ENCODE assay signal across 9 mouse cellular contexts in the genomic region with DNA sequence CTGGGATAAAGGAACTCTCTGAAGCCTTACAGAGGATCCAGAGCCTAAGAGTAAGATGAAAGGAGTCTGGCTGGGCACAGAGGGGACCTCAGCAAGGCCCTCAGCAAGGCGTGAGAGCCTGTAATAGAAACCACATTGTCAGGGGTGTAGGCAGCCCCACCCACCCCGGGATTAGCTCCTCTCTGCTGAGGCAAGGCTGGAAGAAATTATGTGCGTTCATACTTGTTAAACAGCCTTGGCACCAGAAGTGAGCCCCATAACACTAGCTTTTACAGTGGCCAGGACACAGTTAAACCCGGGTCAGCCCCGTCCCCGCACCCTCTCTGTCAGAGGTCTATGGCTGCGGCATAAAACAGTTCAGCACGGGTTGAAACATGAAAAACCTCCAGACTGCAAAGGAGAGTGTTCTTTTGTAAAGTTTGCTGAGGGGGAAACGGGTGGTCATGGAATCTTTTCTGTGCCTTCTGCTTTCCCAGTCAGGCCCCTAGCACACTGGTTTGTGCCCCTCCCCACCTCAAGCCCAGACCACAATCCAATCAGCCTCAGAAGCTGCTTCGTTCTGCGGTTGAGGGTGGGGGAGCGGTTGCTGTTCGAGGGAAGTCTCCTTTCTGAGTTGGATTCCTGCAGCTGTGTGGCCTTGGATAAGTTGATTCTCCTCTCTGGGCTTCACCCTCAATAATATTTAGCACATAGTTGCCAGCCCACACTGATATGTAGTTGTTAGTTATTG.
DNase-seq lines count a peak whose midpoint lies in the region; ATAC-seq and TF ChIP-seq lines count a peak whose summit lies in the region.
"Had no signal": no experiment of that assay in that cellular context is flagged by ENCODE, and none has a peak within 500 bp of the region (broad histone marks: within the 10 kb centered on the region; RNA-seq: fewer than 3 reads in every experiment).

No protein-coding gene starts in this region.

- TF ChIP-seq CTCF in kidney, postnatal 0 days (IDR thresholded peaks at IDR 0.05; ENCODE audit: low read depth) = no peak

- no peak for DNase-seq in forebrain, embryonic 11.5 days (ENCODE audit: low spot score)
- DNase-seq in kidney, postnatal 0 days (ENCODE audit: low spot score) = peak; percentile 22
- no peak for DNase-seq in kidney, adult 11 months
- no peak for DNase-seq in right cerebral cortex, postnatal 4 days
- no peak for DNase-seq in layer of hippocampus, postnatal 25 days (ENCODE audit: extremely low spot score in 1 of 2, low spot score in 1 of 2)

- ATAC-seq in forebrain, embryonic 11.5 days (replicated peaks; ENCODE audit: low FRiP score) = no peak
- ATAC-seq in forebrain, embryonic 15.5 days (replicated peaks) = no peak
- no peak for ATAC-seq in kidney, postnatal 0 days (replicated peaks; ENCODE audit: low FRiP score, low read depth)
- ATAC-seq in common myeloid progenitor, adult 5-6 weeks (replicated peaks; ENCODE audit: low read depth, poor library complexity, severe bottlenecking) = peak; percentile 91
- ATAC-seq in limb, embryonic 13.5 days (ENCODE audit: low FRiP score, low read depth) = peak; percentile 81

- WGBS in forebrain, embryonic 11.5 days = 5% methylated on average over 13 of the region's 13 CpGs
- WGBS in forebrain, embryonic 15.5 days = 11% methylated on average over 13 of the region's 13 CpGs
- WGBS in kidney, postnatal 0 days = 20% methylated on average over 13 of the region's 13 CpGs
- WGBS in limb, embryonic 13.5 days = 3% methylated on average over 13 of the region's 13 CpGs

- no peaks in the 10 kb centered on the region for H3K36me3 ChIP-seq in forebrain, embryonic 11.5 days (ENCODE audit: control insufficient read depth, insufficient read depth, low read length)
- no peaks in the 10 kb centered on the region for H3K36me3 ChIP-seq in forebrain, embryonic 15.5 days
- no peaks in the 10 kb centered on the region for H3K36me3 ChIP-seq in kidney, postnatal 0 days (ENCODE audit: insufficient read depth, low read length)
- H3K36me3 ChIP-seq in limb, embryonic 13.5 days = no peaks in the 10 kb centered on the region
- H3K36me3 ChIP-seq: heart, embryonic 13.5 days had no signal

- H3K9me3 ChIP-seq in forebrain, embryonic 11.5 days (ENCODE audit: control insufficient read depth, low read length) = no peaks in the 10 kb centered on the region
- H3K9me3 ChIP-seq in forebrain, embryonic 15.5 days = no peaks in the 10 kb centered on the region
- no peaks in the 10 kb centered on the region for H3K9me3 ChIP-seq in kidney, postnatal 0 days (replicated peaks; ENCODE audit: low read length)
- no peaks in the 10 kb centered on the region for H3K9me3 ChIP-seq in limb, embryonic 13.5 days
- H3K9me3 ChIP-seq: heart, embryonic 13.5 days had no signal

- peak overlapping the region; percentile 26; the same call in 1 of the 2 replicates for H3K4me2 ChIP-seq in forebrain, embryonic 11.5 days (ENCODE audit: low read depth, low read length, severe bottlenecking)
- H3K4me2 ChIP-seq in forebrain, embryonic 15.5 days (replicated peaks) = no peak overlapping the region
- H3K4me2 ChIP-seq in kidney, postnatal 0 days (ENCODE audit: low read length) = no peak overlapping the region
- peak overlapping the region; percentile 51 for H3K4me2 ChIP-seq in limb, embryonic 13.5 days (replicated peaks)
- H3K4me2 ChIP-seq: heart, embryonic 13.5 days had no signal

- H3K27me3 ChIP-seq in forebrain, embryonic 11.5 days (ENCODE audit: control insufficient read depth, insufficient read depth, low read length) = peaks cover 3% of the 10 kb centered on the region; the same call in 1 of the 2 replicates
- no peaks in the 10 kb centered on the region for H3K27me3 ChIP-seq in forebrain, embryonic 15.5 days
- H3K27me3 ChIP-seq in kidney, postnatal 0 days (ENCODE audit: insufficient read depth, low read length) = no peaks in the 10 kb centered on the region
- peaks cover 22% of the 10 kb centered on the region for H3K27me3 ChIP-seq in limb, embryonic 13.5 days

- peak overlapping the region; percentile 25; the same call in 1 of the 2 replicates for H3K27ac ChIP-seq in forebrain, embryonic 11.5 days (ENCODE audit: low read depth, low read length)
- no peak overlapping the region for H3K27ac ChIP-seq in forebrain, embryonic 15.5 days (replicated peaks)
- no peak overlapping the region for H3K27ac ChIP-seq in kidney, postnatal 0 days
- peak overlapping the region; percentile 85 for H3K27ac ChIP-seq in limb, embryonic 13.5 days
- H3K27ac ChIP-seq: heart, embryonic 13.5 days had no signal

- no peak overlapping the region for H3K4me3 ChIP-seq in forebrain, embryonic 11.5 days (ENCODE audit: low read depth, low read length)
- no peak overlapping the region for H3K4me3 ChIP-seq in forebrain, embryonic 15.5 days
- H3K4me3 ChIP-seq in kidney, postnatal 0 days (replicated peaks; ENCODE audit: low read depth, low read length) = no peak overlapping the region
- H3K4me3 ChIP-seq in limb, embryonic 13.5 days = no peak overlapping the region
- H3K4me3 ChIP-seq: heart, embryonic 13.5 days had no signal

- H3K9ac ChIP-seq in forebrain, embryonic 11.5 days (ENCODE audit: low read length) = no peak overlapping the region
- no peak overlapping the region for H3K9ac ChIP-seq in forebrain, embryonic 15.5 days (replicated peaks)
- H3K9ac ChIP-seq in kidney, postnatal 0 days (ENCODE audit: low read depth, low read length) = no peak overlapping the region
- H3K9ac ChIP-seq in limb, embryonic 13.5 days = peak overlapping the region; percentile 19
- H3K9ac ChIP-seq: heart, embryonic 13.5 days had no signal

- H3K4me1 ChIP-seq in forebrain, embryonic 11.5 days (replicated peaks; ENCODE audit: control insufficient read depth, insufficient read depth, low read length) = peaks cover 28% of the 10 kb centered on the region
- peaks cover 48% of the 10 kb centered on the region for H3K4me1 ChIP-seq in forebrain, embryonic 15.5 days
- H3K4me1 ChIP-seq in kidney, postnatal 0 days (replicated peaks; ENCODE audit: insufficient read depth, low read length) = peaks cover 23% of the 10 kb centered on the region
- peaks cover 92% of the 10 kb centered on the region for H3K4me1 ChIP-seq in limb, embryonic 13.5 days

Comparison
In these comparisons a context has a peak if more than half of its experiments do, and no peak if none do; other contexts are left out.
1. H3K27ac ChIP-seq: peak in forebrain, embryonic 11.5 days (single experiment) and limb, embryonic 13.5 days (single experiment); none in forebrain, embryonic 15.5 days (single experiment) and kidney, postnatal 0 days (single experiment).
2. H3K4me2 ChIP-seq: peak in forebrain, embryonic 11.5 days (single experiment) and limb, embryonic 13.5 days (single experiment); none in forebrain, embryonic 15.5 days (single experiment) and kidney, postnatal 0 days (single experiment).
3. ATAC-seq: peak in common myeloid progenitor, adult 5-6 weeks (single experiment) and limb, embryonic 13.5 days (single experiment); none in forebrain, embryonic 11.5 days (single experiment), forebrain, embryonic 15.5 days (single experiment) and kidney, postnatal 0 days (single experiment).